Comparison of ENCODE assay signal across 16 mouse cellular contexts in the genomic region with DNA sequence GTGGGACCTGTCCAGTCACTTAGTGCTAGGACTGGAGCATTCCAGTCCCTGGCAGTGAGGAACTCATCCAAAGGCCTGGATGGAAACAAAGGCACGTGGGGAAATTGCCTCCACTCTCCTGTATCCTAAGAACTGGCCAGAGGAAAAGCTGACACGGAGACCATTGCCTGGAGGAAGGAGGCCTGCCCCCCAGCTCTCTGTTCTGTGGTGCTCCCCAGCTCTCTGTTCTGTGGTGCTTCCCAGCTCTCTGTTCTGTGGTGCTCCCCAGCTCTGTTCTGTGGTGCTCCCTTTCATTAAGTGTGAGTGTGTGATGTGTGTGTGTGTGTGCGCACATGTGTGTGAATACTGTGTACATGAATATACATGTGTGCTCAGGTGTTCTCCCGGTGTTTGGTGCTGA. TPM values are rescaled to one million over a fixed set of nuclear protein-coding genes. Genes with fewer than 3 reads are reported as not detected.
"Had no signal": no experiment of that assay in that cellular context is flagged by ENCODE, and none has a peak within 500 bp of the region (broad histone marks: within the 10 kb centered on the region; RNA-seq: fewer than 3 reads in every experiment).

No protein-coding gene starts in this region.

- H3K4me3 ChIP-seq: midbrain, embryonic 10.5 days; midbrain, embryonic 12.5 days; myocyte; neural tube, embryonic 12.5 days had no signal

- H3K9me3 ChIP-seq: midbrain, embryonic 10.5 days; midbrain, embryonic 12.5 days; neural tube, embryonic 12.5 days had no signal

- H3K27ac ChIP-seq: liver, embryonic 14.5 days; midbrain, embryonic 10.5 days; midbrain, embryonic 12.5 days; neural tube, embryonic 12.5 days had no signal

- ATAC-seq: midbrain, embryonic 16.5 days had no signal

- H3K9ac ChIP-seq: liver, embryonic 14.5 days; lung, embryonic 14.5 days; midbrain, embryonic 12.5 days; neural tube, embryonic 12.5 days had no signal

- H3K27me3 ChIP-seq: midbrain, embryonic 12.5 days; neural tube, embryonic 12.5 days had no signal

- DNase-seq: lung, adult 18-20 months; lung, embryonic 14.5 days; lung, postnatal 10 days; lung, postnatal 4 days; midbrain, embryonic 14.5 days; right cerebral cortex, postnatal 25 days; right cerebral cortex, postnatal 4 days; spleen, adult 18-20 months; thymus, adult 2 months; thymus, postnatal 36 days had no signal

- H3K36me3 ChIP-seq: midbrain, embryonic 10.5 days; midbrain, embryonic 12.5 days; neural tube, embryonic 12.5 days had no signal

- H3K4me1 ChIP-seq: midbrain, embryonic 10.5 days; midbrain, embryonic 12.5 days; neural tube, embryonic 12.5 days had no signal

- H3K4me2 ChIP-seq: lung, embryonic 14.5 days; midbrain, embryonic 12.5 days; neural tube, embryonic 12.5 days had no signal

RNA-seq across cellular contexts. Expression of a gene that starts 35.4 kb away (rescaled TPM):
- polyA plus RNA-seq: lung, embryonic 14.5 days had no signal
